Mouse (Mus musculus) right cerebral cortex, postnatal 36 days (tissue): ENCODE results near the gene Pdzd8.

ENCODE experiments used
- DNase-seq, 2 experiments: peaks; one replicate each; pipeline ENCODE4 v3.0.0; 2022; ENCODE audit warnings: low spot score in 2 of 2, mixed read lengths in 1 of 2

The Pdzd8 gene

DNA sequence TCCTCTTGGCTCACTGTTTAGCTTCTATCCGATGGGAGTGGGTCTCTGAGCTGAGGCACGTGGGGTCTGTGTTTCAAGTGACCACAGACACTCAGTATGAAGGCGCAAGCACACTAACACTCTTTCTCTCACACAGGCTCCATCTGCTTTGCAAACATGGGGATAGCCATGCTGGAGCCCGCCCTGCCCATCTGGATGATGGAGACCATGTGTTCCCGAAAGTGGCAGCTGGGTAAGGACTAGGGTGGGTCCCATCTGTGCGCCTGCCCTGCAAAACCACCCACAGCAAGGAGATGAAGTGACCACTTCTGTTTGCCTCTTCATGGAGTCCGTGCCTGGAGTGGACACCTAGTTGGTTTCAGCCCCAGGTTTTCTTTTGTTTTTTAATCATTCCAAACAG, 69.2 kb downstream of the Pdzd8 start:
- DNase-seq, result no peak

DNA sequence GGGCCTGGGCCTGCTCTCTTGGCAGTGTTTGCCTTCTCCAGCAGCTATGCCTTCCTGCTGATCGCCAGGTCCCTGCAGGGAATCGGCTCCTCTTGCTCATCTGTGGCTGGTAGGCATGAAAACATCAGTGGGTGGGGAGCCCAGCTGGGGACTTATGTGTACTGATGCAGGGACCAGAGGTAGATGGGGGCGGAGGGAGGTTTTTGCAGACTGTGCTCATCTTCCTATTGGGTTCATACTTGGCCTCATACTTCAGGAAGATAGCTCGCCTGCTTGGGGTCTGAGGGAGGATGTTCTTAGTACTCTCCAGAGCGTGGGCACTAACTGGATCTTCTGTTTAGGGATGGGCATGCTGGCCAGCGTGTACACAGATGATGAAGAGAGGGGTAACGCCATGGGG, 72.4 kb downstream of the Pdzd8 start:
- no peak for DNase-seq

DNA sequence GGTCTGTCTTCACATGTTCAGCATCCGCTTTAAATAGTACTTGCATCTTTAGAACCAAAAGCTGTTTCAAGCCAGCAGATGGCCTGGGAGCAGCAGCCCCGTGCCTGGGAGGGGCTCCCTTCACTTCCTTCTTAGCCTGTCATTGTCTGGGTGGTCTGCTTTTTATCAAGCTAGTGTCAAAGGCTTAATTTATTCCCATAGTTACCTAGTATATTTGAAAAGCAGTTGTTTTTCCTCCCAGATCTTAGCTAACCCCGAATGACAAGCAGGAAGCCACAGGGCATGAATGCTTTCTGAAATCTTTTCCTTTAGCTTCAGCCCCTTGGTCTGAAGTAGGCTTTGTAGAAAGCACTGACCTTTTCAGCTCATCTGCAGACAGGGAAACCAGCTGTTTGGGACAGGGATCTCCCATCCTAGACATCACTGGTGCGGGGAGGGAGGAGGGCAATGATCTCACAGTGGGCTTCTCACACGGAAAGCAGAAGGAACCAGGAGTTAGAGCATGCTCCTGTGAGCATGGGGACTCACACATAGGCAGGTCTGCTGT, 78.1 kb downstream of the Pdzd8 start:
- no peak for DNase-seq

DNA sequence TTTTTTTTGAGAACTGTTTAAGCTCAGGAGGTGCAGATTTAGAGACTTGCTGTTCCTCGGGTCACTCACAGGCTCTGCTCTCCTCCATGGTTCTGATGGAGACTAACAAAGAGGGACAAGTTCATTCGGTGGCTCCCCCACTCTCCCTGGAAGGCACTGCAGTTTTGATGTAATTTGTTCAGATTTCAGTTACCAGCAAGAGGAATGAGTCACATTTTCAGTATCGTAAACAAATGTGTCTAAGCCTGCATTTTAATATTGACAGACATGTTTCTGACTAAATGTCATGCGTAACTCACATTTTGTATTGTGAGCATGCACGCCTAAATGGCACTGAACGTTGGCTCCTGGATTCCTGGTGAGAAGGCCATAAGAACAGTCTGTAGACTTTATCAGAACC, 79.7 kb downstream of the Pdzd8 start:
- no peak for DNase-seq

DNA sequence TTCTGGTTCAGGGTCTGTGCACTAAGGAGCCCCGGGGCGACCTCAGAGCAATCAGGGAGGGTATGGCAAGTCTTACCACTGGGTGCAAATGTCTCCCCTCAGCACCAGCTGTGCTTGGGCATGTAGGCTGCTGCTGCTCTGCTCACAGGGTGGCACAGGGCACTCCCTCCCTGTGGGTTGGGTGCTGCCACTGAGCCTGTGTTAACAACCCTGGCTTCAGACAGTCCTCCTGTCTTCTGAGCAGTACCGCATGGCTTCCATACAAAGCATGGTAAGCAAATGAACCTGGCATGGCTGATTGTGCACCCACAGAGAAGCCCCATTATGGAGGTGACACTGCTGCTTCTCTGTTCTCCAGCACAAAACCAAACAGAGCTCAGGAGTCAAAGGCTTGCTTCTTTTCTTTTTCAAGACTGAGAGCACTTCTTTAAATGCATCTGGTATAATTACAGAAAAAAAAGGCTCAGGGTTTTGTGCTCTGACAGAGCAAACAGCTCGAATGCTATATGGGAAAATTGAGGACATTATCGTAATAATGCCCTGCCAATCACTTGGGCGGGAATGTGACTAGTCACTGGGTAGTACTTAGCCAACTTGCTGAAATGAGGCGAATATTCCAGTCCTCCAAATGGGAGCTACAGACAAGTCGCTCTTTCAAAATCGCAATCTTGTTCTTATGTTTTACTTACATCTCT, 80.6 kb downstream of the Pdzd8 start:
- DNase-seq, result no peak

DNA sequence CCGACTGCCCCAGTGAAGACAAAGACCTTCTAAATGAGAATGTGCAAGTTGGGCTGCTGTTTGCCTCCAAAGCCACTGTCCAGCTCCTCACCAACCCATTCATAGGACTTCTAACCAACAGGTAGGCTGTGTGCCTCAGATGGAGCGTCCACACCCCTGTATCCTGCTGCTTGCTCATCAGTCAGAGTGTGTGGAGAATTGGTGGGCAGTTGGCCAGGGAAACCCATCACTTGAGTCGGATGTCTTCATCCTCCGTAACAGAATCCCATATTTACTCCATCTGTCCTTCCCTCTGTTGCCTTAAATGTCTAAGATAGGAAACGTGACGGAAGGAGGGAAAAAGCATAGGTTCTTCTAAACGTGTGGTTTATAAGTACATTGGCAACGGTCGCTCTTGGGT, 82.4 kb downstream of the Pdzd8 start:
- no peak for DNase-seq

DNA sequence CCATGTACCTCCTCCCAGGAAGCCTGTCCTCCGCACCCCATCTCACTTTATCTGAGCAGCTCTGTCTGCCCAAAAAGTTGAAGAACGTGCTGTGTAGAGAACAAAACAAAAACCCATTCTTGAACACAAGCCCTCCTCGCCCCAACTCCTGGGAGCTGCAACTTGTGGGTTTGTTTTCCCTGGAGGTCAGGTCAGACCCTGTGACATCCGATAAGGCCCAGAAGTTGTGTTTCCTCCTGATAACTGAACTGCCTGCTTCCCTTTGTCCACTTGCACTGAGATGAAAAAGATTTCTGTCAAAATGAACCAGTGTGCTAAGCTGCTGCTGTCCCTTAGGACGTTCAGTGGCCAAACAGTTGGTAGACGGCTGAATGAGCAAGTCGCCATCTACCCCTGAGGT, 84.0 kb downstream of the Pdzd8 start:
- no peak for DNase-seq

DNA sequence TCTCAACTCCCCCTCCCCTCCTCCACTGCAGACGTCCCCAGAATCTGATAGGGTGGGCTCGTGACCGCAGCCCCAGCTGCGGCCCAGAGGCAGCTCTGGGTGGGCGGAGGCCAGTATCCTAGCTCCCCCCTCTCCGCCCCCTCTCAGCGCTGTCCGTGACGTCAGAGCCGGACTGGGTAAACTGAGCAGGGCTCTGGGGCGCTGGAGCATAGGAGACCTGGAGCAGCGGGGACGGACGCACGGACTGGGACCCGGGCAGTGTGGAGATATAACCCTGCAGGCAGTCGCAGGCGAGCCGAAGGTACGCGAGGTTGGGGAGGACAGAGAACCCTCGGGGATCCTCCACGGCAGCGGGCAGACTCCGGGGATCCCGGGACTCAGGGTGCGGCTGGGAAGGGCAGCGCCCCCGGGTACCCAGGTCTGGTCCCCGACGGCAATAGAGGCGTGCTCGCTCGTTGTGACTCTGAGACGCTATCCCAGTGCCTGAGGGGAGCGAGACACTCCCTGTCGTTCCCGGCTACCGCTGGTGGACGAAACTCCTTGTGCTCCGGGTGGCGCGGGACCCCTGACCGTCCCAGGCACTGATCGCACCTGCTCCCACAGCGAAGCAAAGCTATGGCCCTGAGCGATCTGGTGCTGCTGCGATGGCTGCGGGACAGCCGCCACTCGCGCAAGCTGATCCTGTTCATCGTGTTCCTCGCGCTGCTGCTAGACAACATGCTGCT, 84.7 kb downstream of the Pdzd8 start, which contains the start of gene Slc18a2:
Slc18a2 (plus strand) TSS at position 179 of the 725 bp plus-strand sequence.
- DNase-seq, result no peak

DNA sequence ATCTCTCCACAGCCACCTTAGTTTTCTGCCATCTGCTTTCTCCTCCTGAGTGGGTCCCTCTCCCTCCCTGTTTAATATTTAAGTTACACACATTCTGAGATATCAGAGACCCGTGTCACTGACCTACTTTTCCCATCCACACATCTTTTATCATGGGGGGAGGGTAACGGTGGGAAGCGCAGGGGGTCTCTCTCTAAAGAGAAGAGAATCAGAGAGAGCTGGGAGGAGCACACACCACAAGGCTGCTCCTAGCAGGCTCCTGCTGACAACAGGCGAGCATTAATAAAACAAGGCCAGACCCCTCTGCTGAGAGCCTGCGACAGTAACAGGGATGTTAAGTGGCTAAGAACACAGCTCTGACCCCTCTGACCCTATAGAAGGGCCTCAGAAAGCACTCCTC, 85.9 kb downstream of the Pdzd8 start:
- no peak for DNase-seq

DNA sequence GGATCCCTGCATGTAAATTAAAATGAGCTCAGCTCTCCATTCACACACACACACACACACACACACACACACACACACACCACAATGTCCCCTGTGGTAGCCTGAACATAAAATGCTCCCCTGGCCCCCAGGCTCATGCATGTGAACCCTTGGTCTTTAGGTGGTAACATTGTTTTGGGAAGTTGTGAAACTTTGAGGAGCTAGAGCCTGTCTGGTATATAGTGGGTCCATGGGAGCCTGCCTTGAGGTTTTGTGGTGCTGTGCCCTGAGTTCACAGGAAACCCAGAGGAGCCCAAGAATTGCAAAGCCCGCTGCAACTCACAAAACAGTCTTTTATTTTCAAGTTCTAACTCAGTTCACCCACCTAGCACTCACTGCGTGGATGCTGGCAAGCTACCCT, 92.9 kb downstream of the Pdzd8 start:
- no peak for DNase-seq

DNA sequence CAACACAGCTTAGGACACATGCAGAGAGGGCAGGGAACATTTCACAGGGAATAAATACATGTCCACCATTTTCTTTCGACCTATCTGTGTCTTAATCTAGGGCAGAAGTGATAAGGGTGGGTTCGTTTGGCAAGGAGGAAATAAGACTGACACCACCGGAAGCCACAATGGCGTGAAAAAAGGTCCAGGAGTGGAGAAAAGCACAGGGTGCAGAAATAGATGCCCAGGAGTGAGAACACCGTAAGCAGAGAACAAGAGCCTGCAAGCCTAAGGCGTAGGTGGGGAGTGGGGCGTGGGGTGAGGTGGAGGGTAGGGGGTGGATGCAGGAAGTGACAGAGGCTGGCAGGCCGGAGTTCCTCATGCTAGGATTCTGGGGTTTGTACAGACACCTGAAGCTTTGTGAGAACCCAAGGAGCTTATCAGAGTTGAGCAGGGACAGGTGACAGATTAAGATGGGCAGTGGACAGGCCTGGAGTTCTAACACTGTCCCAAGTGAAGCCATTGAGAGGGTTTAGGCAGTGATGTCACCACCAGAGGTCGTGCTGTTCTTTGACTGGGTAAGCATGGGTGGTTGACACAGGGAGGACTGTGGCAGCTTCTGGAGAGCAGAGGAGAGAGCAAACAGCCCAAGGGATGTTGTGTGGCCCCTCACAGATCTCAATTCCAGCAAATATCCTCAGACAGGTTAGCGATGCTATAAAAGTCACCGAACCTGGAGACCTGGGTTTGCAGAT, 96.9 kb downstream of the Pdzd8 start:
- no peak for DNase-seq

DNA sequence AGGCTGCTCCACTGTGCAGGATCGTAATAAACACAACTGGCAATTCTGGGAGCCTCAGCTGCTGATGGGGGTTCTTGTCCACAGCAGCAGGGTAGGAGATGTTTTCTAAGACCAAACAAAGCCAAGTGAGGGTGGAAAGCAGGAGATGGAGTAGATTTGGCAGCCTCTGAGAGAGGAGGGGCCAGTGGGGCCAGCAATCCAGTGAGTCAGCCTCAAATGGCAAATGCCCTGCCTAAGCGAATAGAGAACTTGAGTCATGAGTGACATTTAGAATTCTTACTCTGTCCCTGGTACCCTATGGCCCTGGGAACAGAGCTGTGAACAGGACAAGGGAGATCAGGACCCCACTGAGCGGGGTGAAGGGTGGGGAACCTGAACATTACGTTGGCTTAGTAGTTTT, 97.4 kb downstream of the Pdzd8 start:
- DNase-seq, result no peak
